Mouse (Mus musculus) central nervous system, embryonic 18 days (tissue): ENCODE measurements around the gene L3hypdh. TPM values are rescaled to one million over a fixed set of nuclear protein-coding genes. Genes with fewer than 3 reads are reported as not detected.

ENCODE experiments used
- polyA plus RNA-seq: library from polyadenylated mRNA; depleted of rRNA; stranded (reverse); fragments of >200 nt; gene quantifications from 2 replicates; pipeline ENCODE4 v1.2.3, GENCODE M21; 2012; rRNA removed

Gene L3hypdh
- polyA plus RNA-seq = 13.0 and 13.9 TPM in 2 replicates

DNA sequence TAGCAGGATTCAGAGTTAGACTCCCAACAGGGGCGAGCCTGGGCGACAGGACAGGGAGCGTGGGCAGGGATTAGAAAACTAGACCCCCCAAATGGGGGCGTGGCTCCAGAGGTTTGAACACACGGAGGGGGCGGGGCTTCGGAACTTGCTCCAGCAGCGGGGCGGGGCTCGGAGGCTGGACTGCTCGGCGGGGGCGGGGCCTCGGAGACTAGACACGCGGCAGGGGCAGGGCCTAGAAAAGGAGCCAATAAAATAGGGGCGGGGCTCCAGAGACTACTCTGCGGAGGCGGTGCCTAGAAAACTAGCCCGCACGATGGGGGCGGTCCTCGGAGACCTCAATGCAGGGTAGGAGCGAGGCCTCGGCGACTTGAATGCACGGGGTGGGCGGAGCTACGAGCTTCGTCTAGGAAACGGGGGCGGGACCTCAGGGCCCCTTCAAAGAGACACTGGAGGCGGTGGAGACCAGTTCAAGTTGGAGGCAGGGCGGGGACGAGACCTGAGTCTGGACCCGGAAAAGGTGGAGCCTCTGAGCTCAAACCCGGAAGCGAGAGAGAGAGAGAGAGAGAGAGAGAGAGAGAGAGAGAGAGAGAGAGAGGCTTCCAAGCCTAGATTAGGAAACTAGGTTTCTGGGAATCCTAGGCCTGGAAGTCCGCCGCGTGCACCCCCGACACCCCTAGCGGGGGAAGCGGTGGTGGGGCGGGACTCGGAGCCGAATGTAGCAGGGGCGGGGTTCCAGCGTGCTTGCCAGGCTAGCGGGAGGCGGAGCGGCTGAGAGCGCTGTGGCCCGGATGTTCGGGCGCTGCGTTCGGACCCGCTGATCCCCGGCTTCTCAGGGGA lies at the start of gene L3hypdh, which contains the start of gene Jkamp:
Gene L3hypdh (minus strand): TSS at position 111 of the 837 bp plus-strand sequence.
Gene Jkamp (plus strand): TSS at position 261 of the 837 bp plus-strand sequence.

DNA sequence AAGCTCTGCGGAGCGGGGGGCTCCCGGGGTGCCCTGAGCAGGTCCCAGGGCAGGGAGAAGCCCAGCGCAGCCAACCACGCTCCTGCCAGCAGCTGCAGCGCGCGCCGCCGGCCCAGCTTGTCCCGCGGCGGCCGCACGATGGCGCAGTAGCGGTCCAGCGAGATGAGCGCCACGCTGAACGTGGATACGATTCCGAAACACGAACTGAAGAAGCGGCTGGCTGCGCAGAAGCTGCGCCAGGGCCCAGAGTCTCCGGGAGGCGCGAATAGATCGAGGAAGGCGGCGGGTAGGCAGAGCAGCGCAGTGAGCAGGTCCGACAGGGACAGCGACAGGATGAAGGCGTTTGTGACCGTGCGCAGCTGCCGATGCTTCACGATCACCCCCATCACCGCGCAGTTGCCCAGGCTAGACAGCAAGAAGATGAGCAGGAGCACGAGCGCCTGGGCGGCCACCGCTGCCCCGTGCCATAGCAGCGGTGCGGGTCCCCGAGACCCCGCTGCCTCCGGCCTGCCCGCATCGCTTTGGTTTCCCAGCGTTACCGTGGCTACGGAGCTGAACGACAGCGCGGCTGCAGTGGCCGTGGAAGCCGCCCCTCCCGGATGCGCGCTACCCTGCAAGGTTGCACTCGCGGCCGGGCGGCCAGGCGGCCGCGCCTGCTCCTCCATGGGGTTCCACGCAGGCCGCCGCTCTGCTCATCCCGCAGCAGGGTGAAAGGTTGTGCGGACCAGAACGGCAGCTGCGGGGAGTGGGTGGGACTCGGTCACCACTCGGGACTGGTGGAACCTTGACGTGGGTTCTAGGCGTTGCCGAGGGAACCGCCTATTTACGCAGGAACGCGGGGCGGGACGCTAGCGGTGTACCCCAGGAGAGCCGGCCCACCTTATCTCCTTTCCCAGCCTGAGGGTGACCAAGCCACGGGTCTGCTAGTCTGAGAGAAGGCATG lies 14.6 kb downstream of the L3hypdh start, which contains the start of gene Gpr135:
Gene Gpr135 (minus strand): TSS at position 799 of the 943 bp plus-strand sequence.

Other genes starting within 250 kb of the L3hypdh start
- gene Gpr135, start 14.3 kb downstream of the L3hypdh start, polyA plus RNA-seq = 12.6 and 14.0 TPM in 2 replicates
- gene Jkamp, start 150 bp upstream of the L3hypdh start, polyA plus RNA-seq = 107 and 111 TPM in 2 replicates
- gene Ccdc175, start 99.6 kb upstream of the L3hypdh start, polyA plus RNA-seq = not detected in 2 replicates